Mouse (Mus musculus): ENCODE data around the gene 4930402F06Rik. TPM values are rescaled to one million over a fixed set of nuclear protein-coding genes. Genes with fewer than 3 reads are reported as not detected.

Gene 4930402F06Rik
- polyA plus RNA-seq, 2 experiments from 2014 or later, result not detected

GRCm38 (mm10) chr2:35416473-35416872 is 19.5 kb upstream of the 4930402F06Rik start:
- peak; percentile 7 for ATAC-seq

DNA sequence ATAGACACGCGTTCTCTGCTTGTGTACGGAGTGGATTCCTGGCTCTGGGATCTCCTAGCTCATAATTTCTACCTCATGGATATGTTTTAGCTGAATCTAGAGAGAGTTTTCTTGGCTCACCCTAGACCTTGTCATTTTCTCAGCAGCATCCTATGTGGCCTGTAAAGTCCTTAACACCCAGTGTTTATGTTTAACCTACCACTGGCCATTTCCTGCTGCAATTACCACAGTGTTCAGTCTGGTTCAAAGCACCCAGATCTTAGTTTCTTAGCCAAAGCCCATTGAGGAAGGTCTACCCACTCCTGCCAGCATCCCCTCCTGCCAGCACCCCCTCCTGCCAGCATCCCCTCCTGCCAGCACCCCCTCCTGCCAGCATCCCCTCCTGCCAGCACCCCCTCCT is 15.8 kb upstream of the 4930402F06Rik start:
- peak; percentile 19 for ATAC-seq

DNA sequence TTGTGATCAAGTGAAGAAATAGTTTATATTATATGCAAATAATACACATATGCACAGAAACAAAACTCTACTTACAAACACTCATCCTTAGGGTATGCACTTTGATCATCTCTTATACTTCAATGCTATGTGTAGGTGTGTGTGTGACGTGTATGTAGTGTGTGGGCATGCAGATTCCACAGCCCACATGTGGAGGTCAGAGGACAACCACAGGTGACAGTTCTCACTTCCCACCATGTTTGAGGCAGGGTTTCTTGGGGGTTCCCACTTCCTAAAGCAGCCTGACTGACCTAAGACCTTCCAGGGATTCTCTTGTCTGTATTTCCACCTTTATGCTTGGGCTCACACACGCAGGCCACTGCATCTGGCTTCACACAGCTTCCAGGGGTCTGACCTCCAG is 15.3 kb upstream of the 4930402F06Rik start:
- ATAC-seq, result peak; percentile 34

DNA sequence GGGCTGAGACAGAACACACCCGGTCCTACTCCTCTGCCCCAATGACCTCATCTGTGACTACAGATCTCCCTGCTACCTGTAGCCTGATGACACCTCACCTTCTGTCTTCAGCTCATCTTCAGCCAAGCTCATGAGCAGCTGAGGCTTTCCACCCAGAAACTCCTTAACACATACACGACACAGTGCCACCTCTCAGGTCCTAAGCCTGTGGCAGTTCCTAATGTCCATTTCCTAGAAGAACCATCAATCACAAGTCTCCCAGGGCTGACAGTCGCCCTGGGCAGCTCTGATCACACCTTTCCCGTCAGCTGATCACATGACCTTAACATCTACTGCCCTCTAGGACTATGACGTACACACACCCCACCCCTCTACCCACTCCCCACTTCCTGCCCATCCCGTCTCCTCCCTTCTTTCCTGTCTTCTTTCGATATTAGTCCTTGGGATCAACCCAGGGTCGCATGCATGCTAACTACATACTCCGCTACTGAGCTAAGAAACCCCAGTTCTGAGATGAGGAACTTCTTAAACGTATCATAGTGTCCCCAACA is 14.7 kb upstream of the 4930402F06Rik start:
- peak; percentile 50 for ATAC-seq

- no peak for ATAC-seq
These were observed 12.5 kb upstream of the 4930402F06Rik start for GRCm38 (mm10) chr2:35409466-35409865.

GRCm38 (mm10) chr2:35408409-35409110 is 11.6 kb upstream of the 4930402F06Rik start:
- peak; percentile 64 for ATAC-seq

GRCm38 (mm10) chr2:35407878-35408277 is 10.9 kb upstream of the 4930402F06Rik start:
- ATAC-seq, result no peak

GRCm38 (mm10) chr2:35407266-35407665 is 10.3 kb upstream of the 4930402F06Rik start:
- no peak for ATAC-seq

DNA sequence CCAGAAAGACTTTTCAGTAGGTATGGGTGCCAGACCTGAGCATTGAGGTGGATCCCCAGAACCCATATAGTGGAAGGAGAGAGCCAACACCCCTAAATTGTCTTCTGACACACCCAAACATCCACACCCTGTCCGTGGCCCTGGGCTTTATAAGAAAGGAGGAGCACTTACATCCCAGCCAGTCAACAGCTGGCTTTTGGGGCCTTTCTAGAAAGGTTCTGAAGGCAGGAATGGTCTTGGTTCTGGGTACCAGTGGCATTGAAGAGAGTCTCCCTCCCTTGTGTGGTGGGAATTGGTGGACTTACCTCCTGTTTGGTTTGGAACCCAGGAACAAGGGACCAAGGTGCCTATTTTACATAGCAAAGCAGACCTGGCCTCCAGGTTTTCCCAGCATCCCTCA is 9.6 kb upstream of the 4930402F06Rik start:
- ATAC-seq, result no peak

- ATAC-seq, result no peak
These were observed 5.4 kb upstream of the 4930402F06Rik start for GRCm38 (mm10) chr2:35402391-35402790.

DNA sequence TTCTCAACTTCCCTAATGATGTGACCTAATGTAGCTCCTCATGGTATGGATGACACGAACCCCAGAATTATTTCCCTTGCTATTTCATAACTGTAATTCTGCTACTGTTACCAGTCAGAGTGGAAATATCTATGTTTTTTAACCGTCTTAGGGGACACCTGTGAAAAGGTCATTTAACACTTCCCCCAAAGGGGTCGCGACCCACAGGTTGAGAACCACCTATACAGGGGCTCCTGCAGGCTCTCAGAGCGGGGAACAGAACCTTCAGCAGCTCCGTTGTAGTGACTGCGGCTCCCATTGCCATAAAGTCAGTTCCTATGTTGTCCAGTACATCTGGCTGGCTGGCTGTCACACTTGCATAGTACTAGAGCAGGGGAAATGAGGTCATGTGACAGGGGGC is 3.8 kb upstream of the 4930402F06Rik start:
- no peak for ATAC-seq

DNA sequence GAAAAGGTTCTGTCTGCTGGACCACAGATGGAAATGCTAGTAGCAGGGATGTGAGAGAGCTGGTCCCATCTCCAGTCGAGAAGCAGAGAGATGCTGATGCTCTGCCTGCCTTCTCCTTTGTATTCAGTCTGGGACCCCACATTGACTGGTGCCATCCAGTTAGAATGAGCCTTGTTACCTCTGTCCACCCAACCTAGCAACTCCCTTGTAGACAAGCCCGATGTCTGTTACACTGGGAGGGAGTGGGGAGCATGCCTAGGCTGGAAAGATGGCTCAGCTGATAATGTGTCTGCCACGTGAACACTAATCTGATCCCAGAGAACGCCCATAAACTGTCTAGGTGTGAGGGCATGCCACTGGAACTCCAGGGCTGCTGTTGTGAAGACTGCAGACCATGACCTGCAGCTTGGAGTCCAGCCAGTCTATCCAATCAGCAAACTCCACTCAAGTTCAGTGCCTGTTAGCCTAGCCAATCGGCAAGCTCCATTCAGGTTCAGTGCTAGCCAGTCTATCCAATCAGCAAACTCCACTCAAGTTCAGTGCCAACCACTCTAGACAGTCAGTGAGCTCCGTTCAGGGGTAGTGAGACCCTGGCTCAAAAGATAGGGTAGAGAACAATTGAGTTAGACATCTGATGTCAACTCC is 1.3 kb upstream of the 4930402F06Rik start:
- ATAC-seq, result no peak

DNA sequence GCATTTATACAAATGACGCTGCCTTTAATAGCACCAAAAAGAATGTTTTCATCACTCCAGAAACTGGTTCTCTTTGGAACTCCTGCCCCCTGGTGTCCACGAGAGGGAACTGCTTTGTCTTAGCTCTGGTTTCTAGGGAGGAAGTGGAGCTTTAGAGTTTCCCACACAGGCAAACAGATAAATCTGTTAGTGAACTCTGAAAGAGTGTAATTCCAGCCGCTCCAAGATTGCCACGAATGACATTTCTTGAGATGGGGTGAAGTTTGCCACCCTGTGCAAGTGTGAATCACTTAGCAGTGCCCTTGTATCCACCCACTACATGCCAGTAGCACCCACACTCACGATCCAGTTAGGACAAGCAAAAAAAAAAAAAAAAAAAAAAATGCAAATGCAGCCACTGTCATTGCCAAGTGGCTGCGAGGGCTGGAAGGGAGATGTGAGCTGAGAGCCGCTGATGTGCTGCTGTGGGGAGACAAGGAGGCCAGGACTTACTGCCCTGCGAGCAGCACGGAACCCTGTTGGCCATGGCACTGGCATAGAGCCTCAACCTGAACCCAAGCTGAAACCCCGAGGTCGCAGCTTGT is 707 bp upstream of the 4930402F06Rik start:
- ATAC-seq, result peak; percentile 92

- ATAC-seq, result no peak
These were observed 11.5 kb downstream of the 4930402F06Rik start for GRCm38 (mm10) chr2:35385441-35385871.

GRCm38 (mm10) chr2:35379306-35379705 is 17.7 kb downstream of the 4930402F06Rik start:
- ATAC-seq, result no peak

DNA sequence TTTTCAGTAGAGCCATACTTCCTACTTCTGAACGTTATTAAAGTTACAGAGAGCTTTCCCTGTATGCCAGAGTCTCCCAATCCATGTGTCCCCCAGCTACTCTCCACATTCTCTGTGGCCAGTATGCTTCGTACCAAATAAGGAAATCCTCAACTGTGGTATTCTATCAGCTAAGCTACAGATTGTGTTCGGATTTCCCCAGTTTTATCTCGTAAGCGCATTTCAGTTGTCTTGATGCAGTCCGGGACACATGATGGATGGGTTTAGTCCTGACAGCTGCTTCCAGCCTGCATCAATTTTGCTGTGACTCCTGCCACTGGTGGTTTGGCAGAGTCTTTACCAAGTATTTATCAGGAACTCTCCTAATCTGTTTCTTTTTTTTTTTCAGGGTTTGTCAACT is 19.4 kb downstream of the 4930402F06Rik start:
- ATAC-seq, result no peak

- no peak for ATAC-seq
These were observed 24.0 kb downstream of the 4930402F06Rik start for GRCm38 (mm10) chr2:35373003-35373402.

- ATAC-seq, result no peak
These were observed 26.3 kb downstream of the 4930402F06Rik start for GRCm38 (mm10) chr2:35370686-35371085.

DNA sequence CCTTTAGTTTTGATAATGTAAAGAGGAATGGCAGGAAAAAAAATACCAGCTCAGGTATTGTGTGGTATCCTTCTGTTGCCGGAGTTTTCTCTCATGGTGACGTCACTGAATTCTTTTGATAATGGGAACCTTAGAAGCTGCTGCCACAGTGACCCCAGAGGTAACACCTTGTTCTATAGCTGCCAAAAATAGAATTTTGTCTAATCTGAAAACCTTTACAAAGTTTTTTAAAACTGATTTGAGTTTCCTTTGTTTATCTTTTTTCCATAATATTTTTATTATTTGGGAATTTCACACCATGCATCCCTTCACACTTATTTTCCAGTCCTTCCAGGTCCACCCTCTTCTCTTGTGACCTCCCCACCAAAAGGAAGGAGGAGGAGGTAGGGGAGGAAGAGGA is 29.3 kb downstream of the 4930402F06Rik start, which contains the start of gene 4930568D16Rik:
TSS of gene 4930568D16Rik (minus strand) at position 101 of the 400 bp plus-strand sequence.
- no peak for ATAC-seq

- peak; percentile 62 for ATAC-seq
These were observed 47.8 kb downstream of the 4930402F06Rik start for GRCm38 (mm10) chr2:35349184-35349583.

DNA sequence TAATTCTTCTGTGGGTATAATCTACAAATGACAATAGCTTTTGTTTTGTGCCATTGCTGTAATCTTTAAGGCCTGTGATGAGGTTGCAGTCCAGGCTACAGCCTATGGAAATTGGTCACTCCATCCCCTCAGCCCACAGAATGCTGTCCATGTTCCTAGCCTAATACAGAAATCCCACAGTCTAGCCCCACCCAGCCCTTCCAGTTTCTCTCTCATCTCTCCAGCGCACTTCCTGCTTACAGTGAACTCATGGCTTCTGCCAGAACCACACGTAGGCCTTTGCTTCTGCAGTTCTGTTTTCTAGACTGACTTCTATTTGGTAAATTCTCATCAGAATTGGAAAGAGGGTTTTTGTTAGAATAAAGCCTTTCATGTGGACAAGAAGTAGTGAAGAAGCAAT is 51.0 kb downstream of the 4930402F06Rik start:
- no peak for ATAC-seq

GRCm38 (mm10) chr2:35342605-35343004 is 54.4 kb downstream of the 4930402F06Rik start:
- ATAC-seq, result no peak

GRCm38 (mm10) chr2:35338707-35339106 is 58.3 kb downstream of the 4930402F06Rik start:
- ATAC-seq, result no peak
